Mouse (Mus musculus): ENCODE measurements at regions not wholly inside any gene's neighbourhood (a gene's known extent, or its start where the extent isn't known, plus 50 kb on each side); places are given as distances from the start of the nearest gene placed in this dataset.
A peak's percentile ranks its signal among the peaks of the same experiment; 100 is the strongest.

- H3K36me3 ChIP-seq (ENCODE audit: insufficient read depth, low read length), result no peaks in the 10 kb centered on the region
- no peak overlapping the region for H3K9ac ChIP-seq (replicated peaks; ENCODE audit: low read length, poor library complexity, severe bottlenecking)
- DNase-seq (ENCODE audit: low spot score), result no peak
- H3K4me2 ChIP-seq (ENCODE audit: low read depth, low read length, poor library complexity, severe bottlenecking), result no peak overlapping the region
- TF ChIP-seq CTCF (IDR thresholded peaks at IDR 0.05), result no peak
- H3K4me3 ChIP-seq (ENCODE audit: low read depth, low read length), result no peak overlapping the region
- H3K4me1 ChIP-seq (ENCODE audit: insufficient read depth, low read length), result no peaks in the 10 kb centered on the region
- H3K9me3 ChIP-seq (ENCODE audit: low read length), result no peaks in the 10 kb centered on the region
- no peak overlapping the region for H3K27ac ChIP-seq (ENCODE audit: low read depth, low read length)
- no peaks in the 10 kb centered on the region for H3K27me3 ChIP-seq (ENCODE audit: insufficient read depth, low read length)
- ATAC-seq (ENCODE audit: low FRiP score), result no peak
These were observed 404.1 kb upstream of the Nr5a2 start for GRCm38 (mm10) chr1:137364396-137364795.

DNA sequence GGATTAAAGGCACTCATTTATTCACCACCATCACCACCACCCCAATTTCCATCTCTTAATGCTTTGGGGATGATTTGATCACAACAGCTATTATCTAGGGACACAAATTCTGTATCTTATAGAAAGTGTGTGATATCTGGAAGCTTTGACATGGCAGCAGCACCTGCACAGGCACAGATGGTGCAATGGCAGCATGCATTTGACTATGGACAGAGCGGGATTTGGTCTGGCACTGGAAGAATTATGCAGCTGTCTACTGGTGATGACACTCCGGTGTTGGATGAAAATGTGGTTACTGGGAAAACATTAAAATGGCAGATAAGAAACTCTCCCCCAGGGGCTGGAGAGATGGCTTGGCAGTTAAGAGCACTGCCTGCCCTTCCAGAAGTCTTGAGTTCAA is 403.7 kb upstream of the Nr5a2 start:
- DNase-seq (ENCODE audit: low spot score), result no peak
- no peaks in the 10 kb centered on the region for H3K4me1 ChIP-seq (ENCODE audit: insufficient read depth, low read length)
- ATAC-seq (ENCODE audit: low FRiP score), result no peak
- H3K36me3 ChIP-seq (ENCODE audit: insufficient read depth, low read length), result no peaks in the 10 kb centered on the region
- no peaks in the 10 kb centered on the region for H3K27me3 ChIP-seq (ENCODE audit: insufficient read depth, low read length)
- WGBS, result 96% methylated on average over 2 of the region's 2 CpGs
- H3K27ac ChIP-seq (ENCODE audit: low read depth, low read length), result no peak overlapping the region
- no peak for TF ChIP-seq CTCF (IDR thresholded peaks at IDR 0.05)
- no peak overlapping the region for H3K4me3 ChIP-seq (ENCODE audit: low read depth, low read length)
- no peak overlapping the region for H3K9ac ChIP-seq (replicated peaks; ENCODE audit: low read length, poor library complexity, severe bottlenecking)
- no peak overlapping the region for H3K4me2 ChIP-seq (ENCODE audit: low read depth, low read length, poor library complexity, severe bottlenecking)
- H3K9me3 ChIP-seq (ENCODE audit: low read length), result no peaks in the 10 kb centered on the region

DNA sequence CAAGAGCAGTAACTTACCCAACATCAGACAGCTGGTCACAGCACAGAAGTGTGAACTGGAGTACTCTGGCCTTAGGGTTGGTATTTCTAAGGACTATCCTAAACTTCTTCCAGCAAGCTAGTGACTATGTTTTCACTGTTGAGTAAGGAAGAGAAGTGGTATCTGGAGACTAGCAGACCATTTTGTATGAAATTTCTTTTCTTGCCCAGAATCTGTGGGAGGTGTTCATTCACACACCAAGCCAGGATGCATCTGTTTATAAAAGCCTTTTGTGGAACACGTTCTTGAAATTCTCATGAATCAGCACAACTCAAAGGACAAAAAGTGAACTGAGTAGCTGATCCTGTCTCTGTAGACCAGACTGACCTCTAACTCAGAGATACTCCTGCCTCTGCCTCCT is 403.3 kb upstream of the Nr5a2 start:
- no peaks in the 10 kb centered on the region for H3K27me3 ChIP-seq (ENCODE audit: insufficient read depth, low read length)
- no peaks in the 10 kb centered on the region for H3K36me3 ChIP-seq (ENCODE audit: insufficient read depth, low read length)

DNA sequence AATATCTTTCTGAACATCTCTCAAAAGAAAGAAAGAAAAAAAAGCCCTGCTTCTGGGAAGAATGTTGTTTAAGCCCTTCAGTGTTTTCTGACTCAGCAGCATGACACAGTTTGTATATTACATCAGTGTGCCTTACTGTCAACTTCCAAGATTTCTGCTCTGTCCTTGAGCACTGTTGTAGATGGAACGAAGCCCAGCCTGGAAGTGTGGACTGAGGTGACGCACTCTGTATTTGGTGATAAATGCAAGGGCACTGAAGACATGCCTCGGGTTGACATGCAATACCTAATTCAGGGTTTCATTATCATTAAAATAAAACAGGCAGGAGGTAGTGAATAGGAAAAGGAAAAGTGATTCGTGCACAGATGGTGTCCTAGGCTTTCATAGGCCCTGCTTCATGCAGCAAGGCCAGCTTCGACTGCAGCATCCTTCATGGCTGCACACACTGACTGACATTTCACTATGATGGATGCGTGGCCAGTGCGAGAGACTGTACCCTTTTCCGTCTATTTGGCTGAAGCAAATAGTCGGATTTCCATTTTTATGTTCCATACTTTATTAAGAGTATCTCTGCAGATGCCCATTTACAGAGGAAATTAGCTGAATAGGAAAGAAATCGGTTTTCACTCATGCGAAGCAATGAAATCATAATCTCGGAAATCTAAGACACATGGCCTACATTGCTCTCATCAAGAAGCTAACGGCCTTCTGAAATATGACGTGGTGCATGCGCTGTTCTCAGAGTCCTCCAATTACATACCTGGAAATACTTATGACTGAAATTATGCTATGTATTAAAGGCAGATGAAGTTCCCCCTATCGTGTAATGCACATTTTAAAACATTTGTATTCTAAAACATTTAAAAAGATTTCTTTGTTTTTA is 400.7 kb upstream of the Nr5a2 start:
- H3K36me3 ChIP-seq (ENCODE audit: insufficient read depth, low read length), result no peaks in the 10 kb centered on the region
- no peaks in the 10 kb centered on the region for H3K9me3 ChIP-seq (ENCODE audit: low read length)
- no peaks in the 10 kb centered on the region for H3K27me3 ChIP-seq (ENCODE audit: insufficient read depth, low read length)
- no peak for TF ChIP-seq CTCF (IDR thresholded peaks at IDR 0.05)
- H3K4me3 ChIP-seq (ENCODE audit: low read depth, low read length), result no peak overlapping the region
- no peak for DNase-seq (ENCODE audit: low spot score)
- no peak overlapping the region for H3K4me2 ChIP-seq (ENCODE audit: low read depth, low read length, poor library complexity, severe bottlenecking)
- H3K27ac ChIP-seq (ENCODE audit: low read depth, low read length), result no peak overlapping the region
- no peak overlapping the region for H3K9ac ChIP-seq (replicated peaks; ENCODE audit: low read length, poor library complexity, severe bottlenecking)
- no peak for ATAC-seq (ENCODE audit: low FRiP score)
- no peaks in the 10 kb centered on the region for H3K4me1 ChIP-seq (ENCODE audit: insufficient read depth, low read length)
- 77% methylated on average over 16 of the region's 16 CpGs for WGBS

More for the DNA sequence above, 403.3 kb upstream of the Nr5a2 start:
- no peak for TF ChIP-seq CTCF (IDR thresholded peaks at IDR 0.05)
- no peaks in the 10 kb centered on the region for H3K4me1 ChIP-seq (ENCODE audit: insufficient read depth, low read length)
- no peak overlapping the region for H3K27ac ChIP-seq (ENCODE audit: low read depth, low read length)
- DNase-seq (ENCODE audit: low spot score) (no peak), ATAC-seq (ENCODE audit: low FRiP score) (no peak)
- no peak overlapping the region for H3K4me2 ChIP-seq (ENCODE audit: low read depth, low read length, poor library complexity, severe bottlenecking)
- H3K4me3 ChIP-seq (ENCODE audit: low read depth, low read length), result no peak overlapping the region
- H3K9ac ChIP-seq (replicated peaks; ENCODE audit: low read length, poor library complexity, severe bottlenecking), result no peak overlapping the region
- no peaks in the 10 kb centered on the region for H3K9me3 ChIP-seq (ENCODE audit: low read length)
- 65% methylated on average over 1 of the region's 1 CpGs for WGBS

- H3K36me3 ChIP-seq (ENCODE audit: insufficient read depth, low read length), result no peaks in the 10 kb centered on the region
- H3K9me3 ChIP-seq (ENCODE audit: low read length), result no peaks in the 10 kb centered on the region
- DNase-seq (ENCODE audit: low spot score) (peak; percentile 24), ATAC-seq (ENCODE audit: low FRiP score) (no peak)
- WGBS, result 65% methylated on average over 4 of the region's 4 CpGs
- no peaks in the 10 kb centered on the region for H3K27me3 ChIP-seq (ENCODE audit: insufficient read depth, low read length)
- no peaks in the 10 kb centered on the region for H3K4me1 ChIP-seq (ENCODE audit: insufficient read depth, low read length)
- TF ChIP-seq CTCF (IDR thresholded peaks at IDR 0.05), result no peak
- no peak overlapping the region for H3K9ac ChIP-seq (replicated peaks; ENCODE audit: low read length, poor library complexity, severe bottlenecking)
- H3K4me2 ChIP-seq (ENCODE audit: low read depth, low read length, poor library complexity, severe bottlenecking), result no peak overlapping the region
- H3K27ac ChIP-seq (ENCODE audit: low read depth, low read length), result no peak overlapping the region
- H3K4me3 ChIP-seq (ENCODE audit: low read depth, low read length), result no peak overlapping the region
These were observed 395.8 kb upstream of the Nr5a2 start for GRCm38 (mm10) chr1:137355941-137356512.

DNA sequence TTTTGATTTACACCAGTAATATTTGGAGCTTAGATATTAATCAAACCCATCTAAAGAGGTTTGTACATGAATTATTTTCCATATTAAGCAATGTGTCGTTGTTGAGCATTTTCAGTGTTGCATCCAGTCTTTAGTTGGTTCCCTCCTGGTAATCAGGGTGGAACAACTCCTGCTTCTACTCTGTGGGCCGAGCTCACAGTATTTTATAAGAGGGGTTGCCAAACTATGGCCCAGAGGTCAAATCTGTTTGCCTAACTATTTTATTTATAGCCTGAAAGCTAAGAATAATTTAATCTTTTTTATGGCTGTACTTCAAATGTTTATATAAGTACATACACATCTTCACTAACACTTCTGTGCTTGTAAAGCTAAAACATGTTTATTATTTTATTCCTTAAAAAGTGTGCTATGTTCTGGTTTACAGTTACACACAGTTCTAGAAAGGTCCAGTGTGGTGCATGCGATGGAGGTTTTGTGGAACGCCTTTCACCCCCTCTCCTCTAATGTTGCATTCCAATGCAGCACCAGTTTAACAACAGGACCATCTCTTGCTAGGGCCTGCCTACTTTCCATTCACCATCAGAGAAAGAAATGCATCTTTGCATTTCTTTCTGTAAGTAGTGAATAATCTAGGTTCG is 392.3 kb upstream of the Nr5a2 start:
- no peaks in the 10 kb centered on the region for H3K27me3 ChIP-seq (ENCODE audit: insufficient read depth, low read length)
- WGBS, result 91% methylated on average over 5 of the region's 5 CpGs
- H3K9ac ChIP-seq (replicated peaks; ENCODE audit: low read length, poor library complexity, severe bottlenecking), result no peak overlapping the region
- H3K4me3 ChIP-seq (ENCODE audit: low read depth, low read length), result no peak overlapping the region
- H3K36me3 ChIP-seq (ENCODE audit: insufficient read depth, low read length), result no peaks in the 10 kb centered on the region
- H3K4me2 ChIP-seq (ENCODE audit: low read depth, low read length, poor library complexity, severe bottlenecking), result no peak overlapping the region
- no peak for DNase-seq (ENCODE audit: low spot score)
- no peak for TF ChIP-seq CTCF (IDR thresholded peaks at IDR 0.05)
- ATAC-seq (ENCODE audit: low FRiP score), result no peak
- no peak overlapping the region for H3K27ac ChIP-seq (ENCODE audit: low read depth, low read length)
- no peaks in the 10 kb centered on the region for H3K9me3 ChIP-seq (ENCODE audit: low read length)
- H3K4me1 ChIP-seq (ENCODE audit: insufficient read depth, low read length), result no peaks in the 10 kb centered on the region
